Mouse (Mus musculus): ENCODE measurements around the gene Tmppe. TPM values are rescaled to one million over a fixed set of nuclear protein-coding genes. Genes with fewer than 3 reads are reported as not detected.

Gene Tmppe
- total RNA-seq, 2 experiments from 2014 or later = 9.7 to 10.8 TPM

DNA sequence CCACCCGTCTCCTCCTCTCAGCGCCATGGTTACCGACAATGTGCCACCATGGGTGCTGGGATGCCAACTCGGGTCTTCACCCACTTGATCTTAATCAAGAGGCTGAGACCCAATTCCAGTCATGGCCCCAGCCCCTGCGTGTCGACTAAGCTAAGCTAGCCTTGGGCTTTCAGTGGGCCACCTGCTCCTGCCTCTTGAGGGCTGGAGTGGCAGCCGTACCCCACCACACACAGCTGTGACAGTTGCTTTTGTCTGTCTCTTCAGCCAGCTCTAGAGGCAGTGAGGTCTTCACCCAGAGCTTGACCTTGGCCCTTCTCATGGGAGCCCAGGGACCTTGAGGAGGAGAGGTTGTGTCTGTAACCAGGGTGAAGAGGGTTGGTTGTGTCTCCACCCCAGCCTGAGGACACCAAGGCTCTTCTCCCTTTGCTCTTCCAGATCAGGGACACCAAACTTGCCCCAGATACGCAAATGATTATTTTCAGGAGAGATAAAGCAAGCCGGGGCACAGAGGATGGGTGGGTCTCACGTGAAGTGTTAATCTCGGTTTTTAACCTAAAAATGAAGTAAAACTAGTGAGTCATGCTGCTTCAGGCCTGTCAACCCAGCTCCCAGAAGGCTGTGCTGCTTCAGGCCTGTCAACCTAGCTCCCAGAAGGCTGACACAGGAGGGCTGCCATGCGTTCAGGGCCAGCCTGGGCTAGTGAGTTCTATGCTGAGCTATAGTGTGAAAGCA lies 27.4 kb downstream of the Tmppe start:
- no peak for DNase-seq (ENCODE audit: low spot score in 2 of 2)
- intact Hi-C loops (cut with DNase I) = no loop called here

- no peak for DNase-seq (ENCODE audit: low spot score in 2 of 2)
- intact Hi-C loops (cut with DNase I) = no loop called here
Measured at GRCm38 (mm10) chr9:114435668-114436067, 34.8 kb downstream of the Tmppe start.

DNA sequence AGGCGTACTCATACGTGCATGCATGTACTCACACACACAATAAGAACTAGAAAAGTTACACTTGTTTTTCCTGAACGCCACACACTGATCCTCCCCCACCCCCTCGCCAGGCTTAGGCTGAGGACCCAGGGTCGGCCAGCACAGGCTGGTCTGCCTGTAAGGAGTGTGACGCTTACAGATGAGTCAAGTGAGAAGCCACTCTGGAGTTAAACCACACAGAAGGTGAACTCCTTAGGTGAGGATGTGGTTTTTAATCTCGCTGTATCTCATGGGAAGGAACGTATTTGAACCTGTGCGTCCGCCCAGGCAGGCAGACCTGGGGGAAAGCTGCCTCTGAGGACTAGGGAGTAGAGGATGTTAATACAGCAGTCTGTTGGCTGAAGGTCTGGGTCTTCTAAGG lies 39.6 kb downstream of the Tmppe start:
- intact Hi-C loops (cut with DNase I) = no loop called here
- DNase-seq (ENCODE audit: low spot score in 2 of 2) = no peak

GRCm38 (mm10) chr9:114442225-114442624 lies 41.3 kb downstream of the Tmppe start:
- intact Hi-C loops (cut with DNase I) = no loop called here
- no peak for DNase-seq (ENCODE audit: low spot score in 2 of 2)

GRCm38 (mm10) chr9:114442893-114443292 lies 42.0 kb downstream of the Tmppe start:
- no peak for DNase-seq (ENCODE audit: low spot score in 2 of 2)
- intact Hi-C loops (cut with DNase I) = no loop called here

GRCm38 (mm10) chr9:114443351-114443750 lies 42.4 kb downstream of the Tmppe start:
- no peak for DNase-seq (ENCODE audit: low spot score in 2 of 2)
- intact Hi-C loops (cut with DNase I) = no loop called here

GRCm38 (mm10) chr9:114446887-114447286 lies 46.0 kb downstream of the Tmppe start:
- DNase-seq (ENCODE audit: low spot score in 2 of 2) = no peak
- intact Hi-C loops (cut with DNase I) = no loop called here

GRCm38 (mm10) chr9:114448700-114449099 lies 47.8 kb downstream of the Tmppe start:
- intact Hi-C loops (cut with DNase I) = no loop called here
- no peak for DNase-seq (ENCODE audit: low spot score in 2 of 2)

DNA sequence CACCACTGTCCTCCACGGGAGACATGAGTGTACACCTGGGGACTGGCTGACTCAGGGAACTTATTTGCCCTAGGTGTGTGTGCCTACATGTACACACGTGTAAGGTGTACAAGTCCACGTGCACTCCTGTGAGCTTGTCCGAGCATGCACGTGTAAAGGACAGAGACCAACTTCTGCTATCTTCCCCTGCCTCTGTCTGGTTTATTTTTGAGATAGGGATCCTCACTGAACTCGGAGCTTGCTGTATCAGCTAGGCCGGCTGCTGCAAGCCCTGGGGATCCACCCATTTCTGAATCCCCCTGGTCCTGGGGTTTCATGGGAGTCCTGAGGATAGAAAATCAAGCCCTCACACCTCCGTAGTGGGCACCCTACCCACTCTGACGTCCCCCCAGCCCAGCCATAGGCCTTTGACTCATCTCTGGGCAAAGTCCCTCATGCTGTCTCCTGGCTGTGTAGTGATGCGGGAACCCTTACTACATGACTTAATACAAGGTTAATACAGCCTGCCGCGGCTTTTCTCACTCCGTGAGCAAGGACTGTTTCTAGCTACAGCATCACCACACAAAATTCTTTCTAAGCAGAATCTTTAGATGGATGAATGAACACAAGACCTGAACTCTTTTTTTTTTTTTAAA lies 48.3 kb downstream of the Tmppe start:
- DNase-seq (ENCODE audit: low spot score in 2 of 2) = no peak
- intact Hi-C loops (cut with DNase I) = no loop called here

- no peak for DNase-seq (ENCODE audit: low spot score in 2 of 2)
- intact Hi-C loops (cut with DNase I) = no loop called here
Measured at GRCm38 (mm10) chr9:114451615-114452014, 50.7 kb downstream of the Tmppe start.

DNA sequence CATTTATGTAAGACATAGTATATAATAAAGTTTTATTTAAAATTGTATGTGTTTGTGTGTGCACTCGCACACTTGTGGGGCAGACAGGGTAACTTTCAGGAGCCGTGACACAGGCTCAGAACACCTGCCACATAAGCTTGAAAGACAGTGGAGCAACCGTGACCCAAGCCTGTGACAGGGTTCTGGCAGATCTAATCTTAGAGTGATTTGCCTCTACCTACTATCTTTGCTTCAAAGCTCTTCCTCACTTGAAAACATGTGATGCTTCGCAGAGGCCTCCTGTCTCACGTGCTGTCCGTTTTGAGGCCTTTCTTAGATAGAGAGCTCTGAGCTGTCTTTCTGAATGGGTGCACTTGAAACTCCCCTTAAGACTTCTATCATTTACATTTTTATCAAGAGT lies 51.5 kb downstream of the Tmppe start:
- no peak for DNase-seq (ENCODE audit: low spot score in 2 of 2)
- intact Hi-C loops (cut with DNase I) = no loop called here

- intact Hi-C loops (cut with DNase I) = no loop called here
- no peak for DNase-seq (ENCODE audit: low spot score in 2 of 2)
Measured at GRCm38 (mm10) chr9:114455420-114455819, 54.5 kb downstream of the Tmppe start.

Other genes starting within 250 kb of the Tmppe start
- gene Bcl2a1c, start 71.0 kb upstream of the Tmppe start, total RNA-seq (2021) = not detected
- 1 to 10 TPM; 5.9 to 7.1 TPM for gene Crtap, start 10.4 kb upstream of the Tmppe start, total RNA-seq (2021)
- 10 to 100 TPM; 22.2 to 24.4 TPM for gene Glb1, start within 50 bp of the Tmppe start, total RNA-seq (2021)
- not detected for gene Ccr4, start 103.8 kb downstream of the Tmppe start, total RNA-seq (2021)
- not detected for gene C130032M10Rik, start 114.6 kb downstream of the Tmppe start, total RNA-seq (2021)
- gene Trim71, start 163.3 kb downstream of the Tmppe start, total RNA-seq (2021) = under 1 TPM; 0.69 TPM
- gene Cnot10, start 239.1 kb downstream of the Tmppe start, total RNA-seq (2021) = 10 to 100 TPM; 45.0 to 46.8 TPM